Mouse (Mus musculus): ENCODE measurements at regions not wholly inside any gene's neighbourhood (a gene's known extent, or its start where the extent isn't known, plus 50 kb on each side); places are given as distances from the start of the nearest gene placed in this dataset.
A peak's percentile ranks its signal among the peaks of the same experiment; 100 is the strongest.

DNA sequence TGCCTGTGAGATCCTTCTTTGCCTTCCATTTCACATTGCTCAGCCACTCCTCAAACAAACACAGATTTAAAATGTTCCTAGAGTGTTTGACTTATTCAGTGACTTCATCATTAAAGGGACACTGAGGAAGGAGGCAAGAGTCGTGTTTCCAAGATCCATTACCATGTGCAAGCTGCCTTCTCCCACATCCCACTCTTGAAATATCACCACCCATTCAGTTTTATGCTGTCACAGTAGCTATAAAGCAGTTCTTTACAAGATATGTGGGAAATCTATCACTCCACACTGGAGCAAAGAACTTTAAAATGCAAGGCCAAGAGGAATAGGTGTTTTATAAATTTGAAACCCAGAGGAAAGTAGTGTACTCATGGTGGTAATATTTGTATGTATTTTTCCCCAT, 110.2 kb upstream of the Gm12695 start:
- DNase-seq (ENCODE audit: low read depth, low spot score) = no peak

DNA sequence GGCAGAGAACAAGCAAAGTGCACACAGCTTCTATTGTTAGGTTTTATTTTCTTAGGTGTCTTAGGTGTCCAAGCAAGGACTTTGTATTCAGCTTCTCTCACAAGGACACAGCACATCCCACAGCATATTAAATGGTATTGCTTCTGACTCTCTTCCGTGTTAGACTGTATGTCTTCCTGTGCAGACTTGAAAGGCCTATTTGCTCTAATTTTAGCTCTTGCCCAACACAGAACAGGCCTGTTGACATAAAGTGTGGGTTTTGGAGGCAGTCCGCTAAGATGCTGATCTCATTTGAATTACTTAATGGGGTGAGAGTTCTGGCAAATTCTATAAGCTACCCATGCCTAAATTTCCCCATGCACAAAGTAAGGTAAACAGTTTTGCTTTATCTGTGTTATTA, 96.1 kb upstream of the Gm12695 start:
- DNase-seq (ENCODE audit: low read depth, low spot score) = no peak

DNA sequence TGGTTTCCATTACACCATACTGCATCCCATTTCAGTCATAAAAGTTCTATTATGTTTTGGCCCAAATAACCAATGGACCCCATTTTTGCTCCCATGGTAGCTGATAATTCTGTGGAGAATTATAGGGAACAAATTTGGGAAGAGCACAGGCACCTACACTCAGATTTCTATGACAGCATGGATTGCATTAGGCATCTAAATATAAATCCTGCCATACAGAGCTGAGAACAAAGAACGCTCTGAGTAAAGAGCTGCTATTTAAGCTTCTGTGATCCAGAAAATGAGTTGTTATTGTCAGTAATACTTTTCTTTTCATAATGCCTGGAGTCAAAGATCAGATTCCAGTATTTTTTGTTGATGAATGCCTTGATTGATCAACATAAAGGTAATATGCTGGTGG, 93.0 kb upstream of the Gm12695 start:
- no peak for DNase-seq (ENCODE audit: low read depth, low spot score)

DNA sequence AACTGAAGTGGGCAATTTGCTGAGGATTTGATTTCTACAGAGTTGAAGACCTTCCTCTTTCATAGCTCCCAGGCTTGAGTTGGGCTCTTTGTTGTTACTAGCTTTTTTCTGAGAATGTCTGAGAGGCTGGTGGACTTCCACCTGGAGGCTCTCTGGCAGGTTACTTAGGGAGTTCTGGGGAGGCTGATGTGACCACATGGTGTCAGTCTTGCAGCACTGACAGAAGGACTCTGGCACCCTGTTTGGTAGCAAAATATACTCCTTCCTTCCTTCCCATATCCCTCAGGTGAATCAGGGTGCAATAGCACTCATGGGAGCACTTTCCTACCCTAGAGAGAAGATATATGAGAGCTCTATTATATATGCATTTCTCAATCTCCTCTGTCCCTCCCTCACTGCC, 89.7 kb upstream of the Gm12695 start:
- DNase-seq (ENCODE audit: low read depth, low spot score) = no peak

DNA sequence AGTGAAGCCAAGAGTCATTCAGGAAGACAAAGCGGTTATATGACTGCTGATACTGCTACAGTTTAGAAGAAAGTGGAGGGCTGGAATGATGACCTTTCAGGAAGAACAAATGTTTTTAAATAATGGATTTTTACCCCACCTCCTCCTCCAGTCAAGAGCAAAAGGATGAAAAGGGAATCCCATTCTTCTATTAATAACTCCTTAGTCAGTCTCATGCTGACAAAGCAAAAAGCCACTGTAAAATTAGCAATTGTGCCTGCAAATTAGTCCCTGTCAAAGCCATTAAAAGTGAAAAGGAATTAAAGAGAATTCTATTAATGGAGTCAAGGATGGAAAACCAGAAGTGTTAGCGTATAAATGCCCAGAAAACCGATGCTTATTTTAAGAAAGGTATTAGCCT, 60.2 kb upstream of the Gm12695 start:
- peak; percentile 2 for DNase-seq (ENCODE audit: low read depth, low spot score)
